Mouse (Mus musculus) myocyte (in vitro differentiated cells): Measurements from ENCODE around the gene Setd3.

Experiments
- CEBPB ChIP-seq: IDR thresholded peaks from 2 replicates; pipeline ENCODE4 v1.6.1; 2011; ENCODE audit warnings: mild to moderate bottlenecking, moderate library complexity; ENCODE audit not compliant: poor library complexity, insufficient read depth, severe bottlenecking
- MAX ChIP-seq: IDR thresholded peaks from one replicate; pipeline ENCODE4 v1.6.1; 2011; ENCODE audit warnings: low read depth, mild to moderate bottlenecking, control low read depth
- MYOD1 ChIP-seq, 3 experiments: IDR thresholded peaks; one replicate each; pipeline ENCODE4 v1.6.1; 2011; ENCODE audit warnings: control low read depth in 2 of 3, low read depth in 2 of 3, mild to moderate bottlenecking in 2 of 3, moderate library complexity in 1 of 3; ENCODE audit not compliant: insufficient read length in 2 of 3, control insufficient read depth in 1 of 3
- MYOG ChIP-seq, 3 experiments: IDR thresholded peaks; one replicate each; pipeline ENCODE4 v1.6.1; 2011; ENCODE audit warnings: control low read depth in 2 of 3, low read depth in 2 of 3, mild to moderate bottlenecking in 2 of 3; ENCODE audit not compliant: insufficient read length in 2 of 3, control insufficient read depth in 1 of 3, insufficient read depth in 1 of 3
- POLR2A ChIP-seq: IDR thresholded peaks from one replicate; pipeline ENCODE4 v1.6.1; 2011; ENCODE audit warnings: low read depth, mild to moderate bottlenecking, control low read depth, moderate library complexity; ENCODE audit not compliant: insufficient read length
- POLR2AphosphoS2 ChIP-seq: IDR thresholded peaks from one replicate; pipeline ENCODE4 v1.6.1; 2011; ENCODE audit warnings: low read depth, control low read depth; ENCODE audit not compliant: insufficient read length
- REST ChIP-seq: IDR thresholded peaks from one replicate; pipeline ENCODE4 v1.6.1; 2011; ENCODE audit warnings: mild to moderate bottlenecking, control low read depth, moderate library complexity; ENCODE audit not compliant: insufficient read depth, insufficient read length
- TCF12 ChIP-seq: IDR thresholded peaks from one replicate; pipeline ENCODE4 v1.6.1; 2011; ENCODE audit warnings: mild to moderate bottlenecking, control low read depth; ENCODE audit not compliant: poor library complexity, insufficient read depth, severe bottlenecking
- USF1 ChIP-seq: IDR thresholded peaks from one replicate; pipeline ENCODE4 v1.6.1; 2011; ENCODE audit warnings: low read depth, mild to moderate bottlenecking, control low read depth, moderate library complexity

- TF ChIP-seq MAX (no peak), MYOG (IDR thresholded peaks at IDR 0.05; ENCODE audit: control insufficient read depth in 1 of 3, insufficient read depth in 1 of 3, insufficient read length in 2 of 3, low read depth in 2 of 3) (no peak), POLR2A (no peak), REST (no peak), MYOD1 (IDR thresholded peaks at IDR 0.05; ENCODE audit: control insufficient read depth in 1 of 3, insufficient read length in 2 of 3, low read depth in 2 of 3) (no peak), TCF12 (no peak), USF1 (no peak), CEBPB (no peak), POLR2AphosphoS2 (no peak)
These were observed 27.5 kb upstream of the Setd3 start for GRCm38 (mm10) chr12:108206641-108207040.
